Mouse (Mus musculus) liver, adult 2 months (tissue): ENCODE results near the gene Tnfrsf14.

Experiments
- CTCF ChIP-seq: fragments of 200-500 bp; IDR thresholded peaks from 2 replicates; pipeline ENCODE4 v1.5.1; 2011; ENCODE audit warnings: low read depth, low read length, control low read depth
- POLR2A ChIP-seq: fragments of 200-500 bp; IDR thresholded peaks from 2 replicates; pipeline ENCODE4 v1.6.1; 2011; ENCODE audit warnings: low read length, control low read depth; ENCODE audit not compliant: insufficient read depth; ENCODE audit errors: extremely low read depth

DNA sequence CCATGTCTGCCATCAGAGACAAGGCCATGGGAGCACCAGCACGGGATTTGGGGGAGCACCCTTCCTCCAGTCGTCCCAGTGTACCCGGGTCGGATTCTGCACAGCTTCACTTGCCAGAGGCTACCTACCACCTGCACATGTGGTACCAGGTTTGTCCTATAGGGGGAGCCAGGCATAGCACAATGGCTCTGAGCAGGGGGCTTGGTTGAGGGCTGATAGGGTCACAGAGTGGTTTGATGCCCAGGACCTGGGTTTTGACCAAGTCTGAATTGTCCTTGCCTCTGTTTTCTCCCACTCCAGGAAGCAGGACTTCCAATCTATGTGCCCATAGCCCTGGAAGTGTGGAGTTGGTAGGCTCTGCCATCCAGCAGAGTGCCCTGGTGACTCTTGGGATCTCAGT, 3.0 kb downstream of the Tnfrsf14 start:
- TF ChIP-seq POLR2A (no peak), CTCF (peak; percentile 69)
